Mouse (Mus musculus) spleen, adult 12 weeks (tissue): ENCODE measurements around the gene Nod1.
"Not testable (repeated sequence)": the region's sequence is repeated elsewhere in the genome, so short reads cannot be mapped to it uniquely, and the experiment has no call there.

Experiments used
- DNase-seq: peaks from one replicate; pipeline ENCODE4 v3.0.0; 2022; ENCODE audit warnings: low spot score

Nod1 gene

GRCm38 (mm10) chr6:54979426-54979825, 7.0 kb upstream of the Nod1 start:
- DNase-seq: no peak

- DNase-seq: no peak
These were observed 3.2 kb upstream of the Nod1 start for GRCm38 (mm10) chr6:54975616-54976015.

GRCm38 (mm10) chr6:54974501-54974900, 2.1 kb upstream of the Nod1 start:
- DNase-seq: no peak

GRCm38 (mm10) chr6:54972929-54973211, 458 bp upstream of the Nod1 start:
- DNase-seq: no peak

- DNase-seq: no peak
These were observed 691 bp downstream of the Nod1 start for GRCm38 (mm10) chr6:54971731-54972110.

GRCm38 (mm10) chr6:54970506-54970905, 1.9 kb downstream of the Nod1 start:
- DNase-seq: no peak

GRCm38 (mm10) chr6:54969801-54970200, 2.6 kb downstream of the Nod1 start:
- DNase-seq: no peak

GRCm38 (mm10) chr6:54967591-54967990, 4.8 kb downstream of the Nod1 start:
- no peak for DNase-seq

GRCm38 (mm10) chr6:54965234-54965633, 7.2 kb downstream of the Nod1 start:
- no peak for DNase-seq

GRCm38 (mm10) chr6:54964755-54965154, 7.7 kb downstream of the Nod1 start:
- DNase-seq: no peak

- no peak for DNase-seq
These were observed 8.8 kb downstream of the Nod1 start for GRCm38 (mm10) chr6:54963599-54963998.

GRCm38 (mm10) chr6:54957655-54958054, 14.8 kb downstream of the Nod1 start:
- no peak for DNase-seq

GRCm38 (mm10) chr6:54956425-54956824, 16.0 kb downstream of the Nod1 start:
- DNase-seq: no peak

- no peak for DNase-seq
These were observed 16.5 kb downstream of the Nod1 start for GRCm38 (mm10) chr6:54955949-54956348.

- DNase-seq: no peak
These were observed 17.6 kb downstream of the Nod1 start for GRCm38 (mm10) chr6:54954659-54955414.

GRCm38 (mm10) chr6:54953399-54953798, 19.0 kb downstream of the Nod1 start:
- not testable (repeated sequence) for DNase-seq

- DNase-seq: no peak
These were observed 19.9 kb downstream of the Nod1 start for GRCm38 (mm10) chr6:54952542-54952941.

- DNase-seq: no peak
These were observed 23.7 kb downstream of the Nod1 start for GRCm38 (mm10) chr6:54948682-54949081.

- DNase-seq: no peak
These were observed 26.0 kb downstream of the Nod1 start for GRCm38 (mm10) chr6:54946241-54946953.

- DNase-seq: no peak
These were observed 27.9 kb downstream of the Nod1 start for GRCm38 (mm10) chr6:54944551-54944950.

GRCm38 (mm10) chr6:54943753-54944152, 28.7 kb downstream of the Nod1 start:
- DNase-seq: no peak

- DNase-seq: no peak
These were observed 29.1 kb downstream of the Nod1 start for GRCm38 (mm10) chr6:54943292-54943691.

- no peak for DNase-seq
These were observed 31.3 kb downstream of the Nod1 start for GRCm38 (mm10) chr6:54941149-54941548.

GRCm38 (mm10) chr6:54940126-54940525, 32.3 kb downstream of the Nod1 start:
- DNase-seq: no peak
